Mouse (Mus musculus): ENCODE measurements around the gene Paxx.
A peak's percentile ranks its signal among the peaks of the same experiment; 100 is the strongest.

Paxx gene

DNA sequence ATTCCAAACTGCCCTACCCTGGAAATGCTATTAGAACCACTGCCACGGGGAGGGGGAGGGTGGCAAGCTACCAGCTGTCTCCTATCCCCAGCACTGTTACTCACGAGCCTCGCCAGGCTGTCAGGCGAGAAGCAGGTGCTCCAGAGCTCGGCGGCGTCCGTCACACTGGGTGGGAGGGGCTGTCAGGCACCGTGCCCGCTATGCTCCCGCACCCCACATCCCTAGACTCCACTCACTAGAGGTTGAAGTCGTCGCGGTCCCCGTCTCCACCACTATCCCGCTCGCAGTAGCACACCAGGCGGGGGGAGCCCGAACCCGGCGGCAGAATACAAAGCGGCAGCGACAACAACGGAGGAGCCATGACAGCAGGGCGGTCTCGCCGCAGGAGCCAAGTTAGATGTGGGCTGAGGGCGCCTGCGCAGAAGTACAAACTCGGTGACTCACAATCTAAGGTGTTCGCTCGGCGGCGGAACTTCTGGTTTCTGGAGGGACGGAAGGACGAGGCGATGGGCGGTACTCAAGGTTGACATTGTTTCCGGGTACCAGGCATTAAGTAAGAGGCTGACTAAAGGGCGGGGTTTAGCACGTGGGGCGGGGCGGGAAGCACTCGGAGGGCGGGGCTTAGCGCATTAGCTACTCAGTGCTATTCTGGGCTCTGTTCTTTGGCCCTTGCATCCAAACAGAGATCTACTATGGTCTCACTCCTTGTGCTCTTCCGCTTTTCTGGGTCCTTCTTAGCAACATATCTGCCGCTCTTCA, at the start of gene Paxx:
Gene Paxx, minus strand, starts transcription at position 544 of the 759 bp plus-strand sequence.
- DNase-seq (ENCODE audit: low read depth) = peak; percentile 100

GRCm38 (mm10) chr2:25509912-25510311, 49.0 kb upstream of the Paxx start:
- DNase-seq (ENCODE audit: low read depth) = peak; percentile 52

GRCm38 (mm10) chr2:25506964-25507363, 46.1 kb upstream of the Paxx start:
- peak; percentile 55 for DNase-seq (ENCODE audit: low read depth)

DNA sequence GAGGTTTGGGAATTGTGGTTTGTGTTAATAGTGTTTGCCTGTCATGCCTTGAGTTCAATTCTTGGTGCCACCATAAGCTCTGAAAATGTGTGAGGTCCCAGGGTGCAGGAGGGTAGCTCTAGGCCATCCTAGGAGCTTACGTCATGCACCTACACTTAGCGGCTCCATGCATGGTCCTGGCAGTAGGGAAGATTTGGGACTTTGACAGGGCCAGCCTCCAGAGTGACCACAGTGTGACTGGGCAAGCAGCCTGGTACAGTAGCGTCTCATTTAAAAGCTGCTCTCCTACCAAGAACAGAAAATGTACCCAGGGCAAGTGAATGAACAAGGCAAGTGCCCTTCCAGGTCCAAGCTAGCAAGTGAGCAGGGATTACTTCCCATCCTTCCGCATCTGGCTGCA, 45.0 kb upstream of the Paxx start:
- no peak for DNase-seq (ENCODE audit: low read depth)

- DNase-seq (ENCODE audit: low read depth) = no peak
These were observed 44.1 kb upstream of the Paxx start for GRCm38 (mm10) chr2:25505000-25505399.

DNA sequence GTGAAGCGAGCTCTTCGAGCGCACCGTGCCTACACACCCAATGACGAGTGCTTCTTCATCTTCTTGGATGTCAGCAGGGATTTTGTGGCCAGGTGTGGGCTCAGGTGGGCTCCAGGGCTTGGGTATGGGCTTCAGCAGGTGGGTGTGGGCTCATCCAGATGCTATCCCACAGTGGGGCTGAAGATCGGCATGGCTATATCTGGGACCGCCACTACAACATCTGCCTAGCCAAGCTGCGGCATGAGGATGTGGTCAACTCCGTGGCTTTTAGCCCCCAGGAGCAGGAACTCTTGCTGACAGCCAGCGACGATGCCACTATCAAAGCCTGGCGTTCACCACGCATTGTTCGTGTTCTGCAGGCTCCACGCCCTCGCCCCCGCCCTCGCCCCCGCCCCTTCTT, 43.6 kb upstream of the Paxx start:
- no peak for DNase-seq (ENCODE audit: low read depth)

DNA sequence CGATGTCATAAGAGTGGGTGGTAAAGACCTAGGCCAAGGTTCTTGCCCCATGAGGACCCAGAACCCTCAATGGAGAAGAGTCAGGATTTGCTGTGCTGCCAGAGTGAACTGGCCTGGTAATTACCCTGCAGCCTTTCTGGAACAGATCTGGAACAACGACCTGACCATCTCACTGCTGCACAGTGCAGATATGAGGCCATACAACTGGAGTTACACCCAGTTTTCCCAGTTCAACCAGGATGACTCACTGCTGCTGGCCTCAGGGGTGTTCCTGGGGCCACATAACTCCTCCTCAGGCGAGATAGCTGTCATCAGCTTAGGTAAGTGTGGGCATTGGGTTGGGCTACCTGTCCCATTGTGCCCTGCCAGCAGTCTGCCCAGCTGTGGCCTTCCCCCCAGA, 41.8 kb upstream of the Paxx start:
- DNase-seq (ENCODE audit: low read depth) = no peak

- no peak for DNase-seq (ENCODE audit: low read depth)
These were observed 40.9 kb upstream of the Paxx start, which contains the start of gene C8g for GRCm38 (mm10) chr2:25501593-25502486. C8g (minus strand) TSS chr2:25501719.

- peak; percentile 97 for DNase-seq (ENCODE audit: low read depth)
These were observed 39.9 kb upstream of the Paxx start, which contains the start of gene Fbxw5 for GRCm38 (mm10) chr2:25500576-25501405. Fbxw5 (plus strand) TSS chr2:25500750.

DNA sequence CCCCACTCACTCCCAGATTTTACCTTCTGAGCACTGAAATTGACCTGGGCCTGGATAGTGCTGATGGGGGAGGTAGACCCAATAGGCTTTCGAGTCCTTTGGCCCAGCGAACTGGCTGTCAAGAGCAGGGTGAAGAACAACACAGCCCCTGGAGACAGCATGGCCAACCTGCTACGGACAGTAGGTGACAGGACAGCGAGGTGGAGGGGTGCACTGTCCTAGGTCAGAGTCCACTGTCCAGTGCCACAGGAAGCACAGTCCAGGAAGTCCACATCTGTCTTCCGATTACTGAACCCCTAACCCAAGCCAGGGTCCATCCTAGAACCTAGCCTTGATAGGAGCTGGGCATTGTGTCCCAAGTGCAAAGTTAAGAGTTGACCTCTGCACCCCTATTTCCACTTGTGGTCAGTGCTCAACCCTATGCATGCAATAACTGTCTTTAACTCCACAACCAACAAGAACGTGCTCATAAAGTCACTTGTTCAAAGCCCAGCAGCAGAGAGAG, 39.2 kb upstream of the Paxx start:
- DNase-seq (ENCODE audit: low read depth) = no peak

- DNase-seq (ENCODE audit: low read depth) = no peak
These were observed 38.0 kb upstream of the Paxx start for GRCm38 (mm10) chr2:25498622-25499478.

DNA sequence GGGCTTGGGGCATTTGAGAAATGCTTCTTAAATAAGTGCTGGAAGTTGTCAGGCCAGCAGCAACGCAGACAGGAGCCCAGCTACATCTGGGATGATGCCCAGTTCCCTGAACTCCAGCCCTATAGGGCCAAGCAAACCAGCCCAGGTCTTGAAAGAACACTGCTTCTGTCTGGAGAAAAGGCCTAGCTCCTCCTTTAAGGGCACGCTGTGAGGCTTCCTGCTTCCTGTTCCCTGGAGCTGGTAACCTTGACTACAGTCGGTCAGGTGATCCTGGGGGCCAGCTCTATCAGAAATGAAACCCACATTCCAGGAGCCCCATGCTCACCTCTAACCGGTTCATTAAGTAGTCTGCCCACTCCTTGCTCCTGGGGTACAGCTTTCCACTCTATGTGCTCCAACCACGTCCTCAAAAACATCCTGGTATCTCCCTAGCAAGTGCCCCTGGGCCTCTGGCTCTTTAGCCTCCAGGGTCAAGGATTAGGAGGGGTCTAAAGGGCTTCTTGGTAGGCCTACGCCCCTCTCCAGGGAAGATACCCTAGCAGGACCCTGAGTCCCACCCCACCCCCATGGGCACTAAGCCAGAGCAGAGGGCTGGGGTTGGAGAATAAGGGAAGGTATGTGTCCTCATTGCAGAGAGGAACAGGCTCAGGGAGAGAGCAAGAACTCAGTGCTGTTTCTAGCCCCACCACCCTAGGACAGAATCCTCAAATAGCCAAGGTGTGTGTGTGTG, 37.1 kb upstream of the Paxx start:
- DNase-seq (ENCODE audit: low read depth) = peak; percentile 44

DNA sequence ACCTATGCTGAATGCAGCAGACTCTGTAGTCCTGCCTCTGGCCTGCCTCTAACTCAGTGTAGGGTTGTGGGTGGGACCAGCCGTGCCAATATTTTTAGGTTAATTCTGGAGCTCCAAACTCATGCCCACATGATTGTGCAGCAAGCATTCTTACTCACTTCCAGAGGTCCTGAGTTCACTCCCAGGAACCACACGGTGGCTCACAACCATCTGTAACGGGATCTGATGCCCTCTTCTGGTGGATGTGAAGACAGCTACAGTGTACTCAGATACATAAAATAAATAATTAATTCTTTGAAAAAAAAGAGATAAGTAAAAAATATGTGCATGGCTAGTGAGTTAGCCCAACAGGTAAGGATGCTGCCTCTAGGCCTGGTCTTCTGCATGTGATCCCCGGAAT, 35.6 kb upstream of the Paxx start:
- peak; percentile 66 for DNase-seq (ENCODE audit: low read depth)

- no peak for DNase-seq (ENCODE audit: low read depth)
These were observed 32.6 kb upstream of the Paxx start, which contains the start of gene Lcn12 for GRCm38 (mm10) chr2:25493476-25493961. Lcn12 (minus strand) TSS chr2:25493911.

DNA sequence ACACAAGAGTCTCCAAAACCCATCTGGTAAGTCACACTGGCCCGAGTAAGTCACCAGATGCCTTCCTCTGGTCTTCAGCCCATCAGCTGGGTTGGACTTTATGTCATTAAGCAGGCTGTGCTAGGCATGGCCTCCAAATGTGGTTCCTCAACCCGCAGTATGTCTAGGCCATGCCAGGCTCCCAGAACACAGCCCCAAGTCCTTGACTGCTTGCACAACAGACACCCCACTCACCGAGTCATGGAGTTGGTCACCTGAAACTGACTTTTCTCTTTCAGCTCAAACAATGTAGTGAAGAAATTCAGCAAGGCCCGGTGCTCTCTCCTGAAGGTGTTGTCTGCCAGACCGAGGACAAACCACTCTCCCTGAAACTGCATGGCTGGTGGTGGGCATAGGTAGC, 32.1 kb upstream of the Paxx start:
- DNase-seq (ENCODE audit: low read depth) = no peak

- no peak for DNase-seq (ENCODE audit: low read depth)
These were observed 27.8 kb upstream of the Paxx start for GRCm38 (mm10) chr2:25488671-25489068.

- DNase-seq (ENCODE audit: low read depth) = no peak
These were observed 27.2 kb upstream of the Paxx start for GRCm38 (mm10) chr2:25487965-25488670.

DNA sequence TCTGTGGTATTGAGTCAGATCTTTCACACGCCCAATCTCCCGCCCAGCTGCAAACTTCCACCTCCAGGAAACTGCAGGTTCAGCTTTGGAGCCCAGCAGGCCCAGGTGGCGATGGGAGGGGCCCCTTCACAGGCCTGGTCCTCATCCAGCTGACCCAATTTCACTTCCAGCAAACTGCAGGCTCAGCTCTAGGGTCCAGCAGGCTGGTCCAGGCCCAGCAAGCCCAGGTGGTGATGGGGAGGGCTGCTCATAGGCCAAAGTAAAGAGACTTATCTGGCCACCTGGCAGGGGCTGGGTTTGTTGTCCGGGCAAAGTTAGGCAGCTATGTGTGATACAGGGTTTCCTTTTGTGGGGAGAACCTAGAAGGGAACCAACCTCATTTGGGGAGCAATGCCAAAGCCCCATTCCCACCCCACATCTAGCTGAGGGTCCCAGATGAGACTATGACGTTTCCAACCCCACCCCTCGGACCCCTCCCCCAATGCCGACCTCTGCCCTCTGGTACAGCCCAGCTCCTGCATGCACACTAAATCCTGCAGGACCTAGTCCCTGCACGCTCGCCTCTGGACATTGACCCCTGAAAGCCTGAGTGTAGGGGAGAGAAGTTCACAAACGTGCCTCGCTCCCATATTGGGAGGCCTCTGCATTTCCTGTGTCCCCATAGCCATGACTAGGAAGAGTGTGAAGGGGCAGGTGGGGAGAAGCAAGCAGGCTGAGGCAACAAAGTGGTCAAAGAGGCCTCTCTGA, 24.2 kb upstream of the Paxx start:
- DNase-seq (ENCODE audit: low read depth) = no peak

- DNase-seq (ENCODE audit: low read depth) = peak; percentile 89
These were observed 22.1 kb upstream of the Paxx start for GRCm38 (mm10) chr2:25482969-25483368.
